15 mouse cellular contexts compared by ENCODE assay signal in genomic region chr13:55984772-55985171, GRCm38 (mm10).
"Had no signal": no experiment of that assay in that cellular context is flagged by ENCODE, and none has a peak within 500 bp of the region (broad histone marks: within the 10 kb centered on the region; RNA-seq: fewer than 3 reads in every experiment).

No protein-coding gene starts in this region.

- H3K36me3 ChIP-seq: limb, embryonic 12.5 days; liver, embryonic 13.5 days; neural tube, embryonic 13.5 days had no signal

- H3K9me3 ChIP-seq: limb, embryonic 12.5 days; liver, embryonic 13.5 days; neural tube, embryonic 13.5 days had no signal

- DNase-seq: kidney, adult 11 months; kidney, adult 9 months; kidney, postnatal 36 days; liver; liver, embryonic 13.5 days; liver, postnatal 0 days; spleen, adult 18-20 months; thymus, adult 18-20 months; thymus, postnatal 14 days had no signal

- H3K4me2 ChIP-seq: limb, embryonic 12.5 days; liver, embryonic 13.5 days; neural tube, embryonic 13.5 days had no signal

- H3K4me3 ChIP-seq: layer of hippocampus, adult 2 months; limb, embryonic 12.5 days; liver, embryonic 13.5 days; neural tube, embryonic 13.5 days had no signal

- H3K9ac ChIP-seq: limb, embryonic 12.5 days; liver, embryonic 13.5 days; liver, postnatal 0 days had no signal

- ATAC-seq: hindbrain, postnatal 0 days; liver, postnatal 0 days; midbrain, embryonic 16.5 days had no signal

- H3K4me1 ChIP-seq: liver, embryonic 13.5 days had no signal

- H3K27ac ChIP-seq: hindbrain, postnatal 0 days; kidney, postnatal 0 days; layer of hippocampus, adult 2 months; limb, embryonic 12.5 days; liver, embryonic 13.5 days; neural tube, embryonic 13.5 days had no signal
